Mouse (Mus musculus) midbrain, embryonic 13.5 days (tissue): Measurements from ENCODE around the gene Zfp141. TPM values are rescaled to one million over a fixed set of nuclear protein-coding genes. Genes with fewer than 3 reads are reported as not detected.
"Not testable (repeated sequence)": the region's sequence is repeated elsewhere in the genome, so short reads cannot be mapped to it uniquely, and the experiment has no call there.

Source experiments
- ATAC-seq: fragments of 200-750 bp; cut with Nextera tagmentation; 2 replicates; pipeline ENCODE4 v1.8.0; 2017; ENCODE audit warnings: mild to moderate bottlenecking, moderate TSS enrichment, moderate library complexity
- H3K27ac ChIP-seq: fragments of 300-500 bp; sonication (generic); 2 replicates; pipeline ENCODE4 v1.5.1; 2015; ENCODE audit warnings: inconsistent platforms, mild to moderate bottlenecking, moderate library complexity
- H3K27me3 ChIP-seq: fragments of 300-500 bp; sonication (generic); 2 replicates; pipeline ENCODE4 v1.6.1; 2015; ENCODE audit warnings: mild to moderate bottlenecking, inconsistent platforms
- H3K36me3 ChIP-seq: fragments of 300-500 bp; sonication (generic); 2 replicates; pipeline ENCODE4 v1.6.1; 2015; ENCODE audit warnings: mild to moderate bottlenecking, inconsistent platforms
- H3K4me1 ChIP-seq: fragments of 300-500 bp; sonication (generic); replicated peaks from 2 replicates; pipeline ENCODE4 v1.6.1; 2015; ENCODE audit warnings: inconsistent platforms
- H3K4me2 ChIP-seq: fragments of 300-500 bp; sonication (generic); replicated peaks from 2 replicates; pipeline ENCODE4 v1.6.1; 2015; ENCODE audit warnings: moderate library complexity, mild to moderate bottlenecking, inconsistent platforms
- H3K4me3 ChIP-seq: fragments of 300-500 bp; sonication (generic); replicated peaks from 2 replicates; pipeline ENCODE4 v1.5.1; 2015; ENCODE audit warnings: mild to moderate bottlenecking, inconsistent platforms
- H3K9ac ChIP-seq: fragments of 300-500 bp; sonication (generic); replicated peaks from 2 replicates; pipeline ENCODE4 v1.6.1; 2015; ENCODE audit warnings: mild to moderate bottlenecking, inconsistent platforms
- H3K9me3 ChIP-seq: fragments of 300-500 bp; sonication (generic); 2 replicates; pipeline ENCODE4 v1.6.1; 2016; ENCODE audit warnings: mild to moderate bottlenecking, inconsistent platforms
- WGBS: fragments of 180-500 bp; shearing (Covaris S2); methylation state at CpG from one replicate; pipeline ENCODE4 v1.1.7; 2015; 5-methylcytosine and 5-hydroxymethylcytosine counted together
- polyA plus RNA-seq: library from polyadenylated mRNA; unstranded; fragments of >200 nt; fragmentation: Nextera tagmentation; extraction: Ambion mirVana; gene quantifications from 2 replicates; pipeline ENCODE4 v1.2.1, GENCODE M21; 2015

Gene Zfp141
- 14.7 and 16.2 TPM in 2 replicates for polyA plus RNA-seq

DNA sequence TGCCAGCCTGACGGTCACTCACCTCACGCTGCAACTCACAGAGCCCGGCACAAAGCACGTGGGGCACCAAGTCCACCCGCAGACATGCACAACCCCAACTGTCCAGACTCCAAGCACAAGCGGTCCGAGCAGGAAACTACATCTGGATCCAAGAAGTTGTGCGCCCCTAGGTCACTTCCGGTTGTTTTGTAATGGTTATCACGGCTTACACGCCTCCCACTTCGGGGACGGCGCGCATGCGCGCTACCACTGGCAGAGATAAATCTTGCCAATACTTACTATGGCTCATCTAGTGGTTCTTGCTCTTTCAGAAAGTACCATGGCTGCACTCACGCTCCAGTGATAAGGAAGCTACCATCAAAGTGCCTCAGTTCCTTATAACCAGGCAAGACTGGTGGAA is at the start of gene Zfp141:
Zfp141 (minus strand) TSS at position 153 of the 400 bp plus-strand sequence.
- peak within 1 kb of the TSS; percentile 63 for H3K4me3 ChIP-seq
- not testable (repeated sequence) for H3K4me1 ChIP-seq, H3K27me3 ChIP-seq, H3K36me3 ChIP-seq
- WGBS, result 2% methylated on average over 18 of the region's 18 CpGs
- H3K9ac ChIP-seq, result peak within 1 kb of the TSS; percentile 74
- H3K4me2 ChIP-seq, result peak within 1 kb of the TSS; percentile 67
- H3K9me3 ChIP-seq, result peaks cover 15% of the 10 kb centered on the region
- ATAC-seq, result peak; percentile 96
- peak within 1 kb of the TSS; percentile 6; the same call in 1 of the 2 replicates for H3K27ac ChIP-seq

DNA sequence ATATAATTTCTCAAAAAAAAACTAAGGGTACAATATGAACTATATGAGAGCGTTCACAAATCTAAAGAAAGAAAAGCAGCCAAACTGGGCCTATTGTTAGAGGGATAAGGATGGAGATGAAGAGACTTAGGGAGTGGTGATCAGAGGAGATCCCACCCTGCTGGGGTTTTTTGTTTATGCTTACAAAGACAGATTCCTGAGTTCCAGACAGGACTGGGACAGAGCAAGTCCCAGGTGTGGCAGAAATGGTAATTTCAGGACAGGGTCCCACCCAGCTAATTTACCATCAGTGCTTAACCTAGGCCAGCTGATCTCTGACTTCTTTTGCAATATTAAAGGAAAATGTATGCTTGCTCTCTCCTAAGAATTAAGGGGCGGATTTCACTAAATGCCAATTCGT is 46.2 kb upstream of the Zfp141 start:
- no peaks in the 10 kb centered on the region for H3K27me3 ChIP-seq
- 66% methylated on average over 3 of the region's 3 CpGs for WGBS
- H3K4me1 ChIP-seq, result no peaks in the 10 kb centered on the region
- no peaks in the 10 kb centered on the region for H3K36me3 ChIP-seq
- H3K4me2 ChIP-seq, result no peak overlapping the region
- ATAC-seq, result no peak
- H3K9me3 ChIP-seq, result peaks cover 16% of the 10 kb centered on the region
- H3K4me3 ChIP-seq, result no peak overlapping the region
- H3K9ac ChIP-seq, result no peak overlapping the region
- no peak overlapping the region for H3K27ac ChIP-seq

DNA sequence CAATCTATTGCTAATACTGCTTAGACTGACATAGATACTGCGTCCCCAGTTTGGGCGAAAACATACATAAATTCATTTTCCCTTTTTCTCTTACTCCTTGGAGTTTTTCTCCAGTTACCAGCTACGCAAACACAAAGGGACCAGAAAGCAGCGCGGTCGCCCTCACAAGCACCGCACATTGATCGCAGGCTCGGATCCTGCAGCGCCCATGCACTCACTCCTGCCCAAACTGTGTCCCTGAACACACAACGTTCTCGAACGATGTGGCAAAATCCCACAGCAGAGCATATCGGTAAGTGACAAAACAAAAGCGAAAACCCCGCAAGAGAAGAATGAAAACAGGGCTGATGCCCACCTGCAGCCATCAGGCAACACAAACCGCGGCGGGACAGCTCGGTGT is 354 bp downstream of the Zfp141 start:
- peak overlapping the region; percentile 6; the same call in 1 of the 2 replicates for H3K27ac ChIP-seq
- WGBS, result 1% methylated on average over 20 of the region's 20 CpGs

DNA sequence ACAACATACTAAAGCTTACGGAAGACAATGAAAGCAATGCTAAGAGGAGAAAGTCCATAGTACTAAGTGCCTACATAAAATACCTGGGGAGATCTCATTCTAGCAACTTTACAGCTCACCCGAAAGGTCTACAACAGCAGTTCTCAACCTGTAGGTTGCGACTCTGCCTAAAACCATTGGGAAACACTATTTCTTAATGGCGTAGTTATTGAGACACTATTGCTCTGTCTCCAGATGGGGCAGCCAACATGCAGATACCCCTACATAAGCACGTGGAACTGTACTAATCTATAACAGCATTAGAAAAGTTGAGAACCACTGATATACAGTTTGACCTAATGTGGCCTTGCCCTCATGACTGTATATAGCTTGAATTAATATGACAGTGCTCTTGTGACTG is 7.3 kb downstream of the Zfp141 start:
- Histone ChIP-seq H3K9me3 (peaks cover 38% of the 10 kb centered on the region), H3K4me1 (no peaks in the 10 kb centered on the region), H3K27me3 (no peaks in the 10 kb centered on the region), H3K27ac (no peak overlapping the region), H3K4me2 (no peak overlapping the region), H3K4me3 (no peak overlapping the region), H3K36me3 (peaks cover 57% of the 10 kb centered on the region), H3K9ac (no peak overlapping the region)
- ATAC-seq, result no peak
- 97% methylated on average over 5 of the region's 5 CpGs for WGBS

More for the DNA sequence above, 354 bp downstream of the Zfp141 start:
- Histone ChIP-seq H3K4me2 (peak overlapping the region; percentile 67), H3K36me3 (peaks cover 14% of the 10 kb centered on the region), H3K27me3 (no peaks in the 10 kb centered on the region), H3K4me3 (peak overlapping the region; percentile 63), H3K9ac (peak overlapping the region; percentile 74), H3K9me3 (peaks cover 14% of the 10 kb centered on the region), H3K4me1 (peaks cover 7% of the 10 kb centered on the region)
- ATAC-seq, result peak; percentile 65

DNA sequence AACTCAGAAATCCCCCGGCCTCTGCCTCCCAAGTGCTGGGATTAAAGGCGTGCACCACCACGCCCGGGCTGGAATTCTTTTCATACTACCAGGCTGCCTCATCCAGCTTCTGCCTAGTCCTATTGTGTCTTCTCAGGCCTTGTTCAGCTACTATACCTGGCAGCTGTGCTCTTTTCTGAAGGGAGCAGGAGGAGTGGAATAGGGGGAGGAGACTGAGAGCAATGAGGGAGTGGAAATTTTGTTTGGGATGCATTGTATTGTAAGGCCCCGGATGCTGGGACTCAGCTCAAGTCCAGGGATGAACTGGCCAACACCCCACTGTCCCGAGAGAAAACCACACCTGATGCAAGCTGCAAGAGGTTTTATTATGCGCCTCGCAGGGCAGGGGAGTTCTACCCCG is 8.2 kb downstream of the Zfp141 start:
- ATAC-seq, result no peak
- no peak overlapping the region for H3K27ac ChIP-seq
- 96% methylated on average over 9 of the region's 9 CpGs for WGBS
- peaks cover 59% of the 10 kb centered on the region for H3K36me3 ChIP-seq
- no peak overlapping the region for H3K4me3 ChIP-seq
- no peaks in the 10 kb centered on the region for H3K27me3 ChIP-seq
- no peaks in the 10 kb centered on the region for H3K4me1 ChIP-seq
- no peak overlapping the region for H3K4me2 ChIP-seq
- peaks cover 46% of the 10 kb centered on the region for H3K9me3 ChIP-seq
- H3K9ac ChIP-seq, result no peak overlapping the region

DNA sequence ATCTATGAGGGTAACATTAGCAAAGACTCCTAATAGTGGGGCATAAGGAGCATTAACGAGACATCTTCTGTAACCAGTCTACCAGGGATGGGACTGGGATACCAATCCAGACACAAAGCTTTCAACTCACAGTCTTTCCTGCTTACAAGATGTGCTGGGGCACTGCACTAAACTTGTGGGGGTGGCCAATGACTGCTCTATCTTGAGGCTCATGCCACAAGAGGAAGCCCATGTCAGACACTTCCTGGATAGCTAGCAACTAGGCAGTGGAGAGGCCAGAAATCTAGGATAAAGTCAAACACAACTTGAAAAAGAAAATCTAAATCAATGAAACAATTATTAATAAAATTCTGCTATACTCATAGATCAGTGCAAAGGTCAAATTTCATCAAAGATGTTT is 9.3 kb downstream of the Zfp141 start:
- H3K4me1 ChIP-seq, result no peaks in the 10 kb centered on the region
- H3K4me3 ChIP-seq, result no peak overlapping the region
- H3K9ac ChIP-seq, result no peak overlapping the region
- H3K36me3 ChIP-seq, result peaks cover 55% of the 10 kb centered on the region
- no peaks in the 10 kb centered on the region for H3K27me3 ChIP-seq
- H3K27ac ChIP-seq, result no peak overlapping the region
- no peak overlapping the region for H3K4me2 ChIP-seq
- no peak for ATAC-seq
- WGBS, result 96% methylated on average over 1 of the region's 1 CpGs
- H3K9me3 ChIP-seq, result peaks cover 46% of the 10 kb centered on the region

DNA sequence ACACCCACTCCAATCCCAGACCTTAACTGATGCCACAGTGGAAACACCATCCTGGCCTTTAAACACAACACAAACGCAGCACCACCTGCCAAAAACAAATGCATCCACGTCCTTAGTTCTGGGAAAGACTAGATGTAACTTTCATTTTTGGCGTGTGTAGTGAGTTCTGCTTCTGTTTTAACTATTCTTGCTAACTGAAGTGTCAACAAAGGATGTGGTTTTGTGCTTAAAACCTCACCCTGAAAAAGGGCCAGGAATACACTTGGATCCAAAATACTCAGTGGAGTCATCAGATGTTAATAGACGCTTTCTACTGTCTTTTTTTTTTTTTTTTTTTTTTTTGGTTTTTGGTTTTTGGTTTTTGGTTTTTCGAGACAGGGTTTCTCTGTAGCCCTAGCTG is 14.7 kb downstream of the Zfp141 start:
- Histone ChIP-seq H3K36me3 (peaks cover 55% of the 10 kb centered on the region), H3K27ac (no peak overlapping the region), H3K4me2 (no peak overlapping the region), H3K9ac (no peak overlapping the region), H3K4me3 (no peak overlapping the region), H3K9me3 (peaks cover 25% of the 10 kb centered on the region), H3K4me1 (no peaks in the 10 kb centered on the region), H3K27me3 (no peaks in the 10 kb centered on the region)
- ATAC-seq, result no peak
- 91% methylated on average over 5 of the region's 5 CpGs for WGBS

DNA sequence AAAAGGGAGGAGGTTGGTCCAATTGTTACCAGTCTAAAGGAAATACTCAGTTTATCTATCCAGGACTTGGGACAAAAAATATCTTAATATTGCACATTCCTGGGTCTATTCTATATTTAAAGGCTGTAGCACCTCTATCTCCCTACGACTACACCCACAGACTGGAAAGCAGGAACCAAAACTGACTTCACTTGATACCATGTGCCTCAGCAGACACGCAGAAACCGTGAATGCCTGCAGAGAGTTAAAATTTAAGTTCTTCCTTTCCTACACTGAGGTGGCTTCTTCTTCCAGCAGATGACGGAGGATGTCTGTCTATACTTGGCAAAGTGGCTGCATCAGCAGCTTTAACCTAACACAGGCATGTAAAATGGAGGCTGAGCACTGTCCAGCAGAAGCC is 15.2 kb downstream of the Zfp141 start:
- Histone ChIP-seq H3K4me3 (no peak overlapping the region), H3K4me1 (no peaks in the 10 kb centered on the region), H3K27me3 (no peaks in the 10 kb centered on the region), H3K4me2 (no peak overlapping the region), H3K27ac (no peak overlapping the region), H3K9ac (no peak overlapping the region), H3K36me3 (peaks cover 56% of the 10 kb centered on the region), H3K9me3 (peaks cover 23% of the 10 kb centered on the region)
- WGBS, result 97% methylated on average over 4 of the region's 4 CpGs
- ATAC-seq, result no peak

DNA sequence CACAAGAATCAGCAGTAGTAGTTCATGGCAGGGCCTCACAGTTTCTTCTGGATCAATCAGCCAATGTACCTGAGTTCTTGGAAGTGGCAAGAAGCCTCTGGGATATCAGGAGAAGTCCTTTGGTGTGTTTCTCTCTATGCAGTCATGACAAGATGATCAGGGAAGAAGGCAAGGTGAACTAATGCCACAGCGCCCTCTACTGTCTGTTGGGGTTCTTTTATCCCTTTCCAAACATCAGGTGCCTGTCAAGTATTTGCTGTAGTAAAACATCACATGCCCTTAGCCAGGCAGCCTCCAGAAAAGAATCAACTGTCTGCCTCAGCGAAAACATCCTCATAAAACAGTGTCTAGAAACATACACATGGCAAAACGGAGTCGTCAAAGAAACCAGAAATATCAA is 50.9 kb downstream of the Zfp141 start:
- H3K9ac ChIP-seq, result no peak overlapping the region
- H3K4me2 ChIP-seq, result no peak overlapping the region
- WGBS, result 67% methylated on average over 4 of the region's 4 CpGs
- H3K4me3 ChIP-seq, result no peak overlapping the region
- no peaks in the 10 kb centered on the region for H3K27me3 ChIP-seq
- no peaks in the 10 kb centered on the region for H3K36me3 ChIP-seq
- H3K27ac ChIP-seq, result no peak overlapping the region
- peaks cover 32% of the 10 kb centered on the region for H3K9me3 ChIP-seq
- no peaks in the 10 kb centered on the region for H3K4me1 ChIP-seq
- ATAC-seq, result no peak

DNA sequence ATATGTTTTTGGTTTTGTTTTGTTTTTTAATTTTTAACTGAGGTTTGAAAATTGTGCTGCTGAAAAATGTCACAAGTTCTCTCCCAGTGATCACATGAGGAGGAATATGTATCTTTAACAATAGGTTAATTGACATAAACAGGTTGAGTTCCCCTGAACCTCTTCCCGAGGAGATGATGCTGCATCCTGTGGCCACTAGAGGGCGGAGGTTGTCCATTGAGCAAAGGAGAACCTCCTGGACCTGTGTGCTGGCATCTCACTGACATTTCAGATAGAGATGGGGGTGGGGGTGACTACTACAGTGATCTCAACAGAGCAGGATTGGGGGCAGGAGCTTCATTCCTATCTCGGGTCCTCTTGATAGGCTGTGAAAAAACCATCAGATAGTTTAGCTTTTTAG is 54.9 kb downstream of the Zfp141 start:
- Histone ChIP-seq H3K9me3 (peaks cover 61% of the 10 kb centered on the region), H3K36me3 (no peaks in the 10 kb centered on the region), H3K4me2 (no peak overlapping the region), H3K9ac (no peak overlapping the region), H3K27me3 (no peaks in the 10 kb centered on the region), H3K4me1 (no peaks in the 10 kb centered on the region), H3K27ac (no peak overlapping the region), H3K4me3 (no peak overlapping the region)
- ATAC-seq, result no peak
- WGBS, result 48% methylated on average over 3 of the region's 3 CpGs

DNA sequence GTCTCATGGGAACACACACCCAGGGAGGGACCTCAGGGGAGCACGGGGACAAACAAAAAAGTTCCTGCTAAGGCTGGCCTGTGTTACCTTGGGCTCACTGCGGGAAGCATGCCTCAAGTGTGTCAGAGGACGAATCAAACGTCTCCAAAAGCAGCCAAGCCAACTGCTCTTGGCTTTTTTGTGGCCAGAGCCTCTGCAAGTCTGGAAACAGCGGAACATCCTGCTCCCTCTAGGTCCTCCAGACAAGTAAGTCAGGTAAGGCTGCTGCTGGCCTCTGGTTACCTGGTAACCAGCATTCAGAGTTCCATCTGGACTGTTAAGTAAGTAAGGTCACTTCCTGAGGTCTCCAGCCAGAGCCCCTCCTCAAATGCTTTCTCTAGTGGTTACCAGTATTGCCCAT is 57.7 kb downstream of the Zfp141 start, which contains the start of gene 4933421I07Rik:
4933421I07Rik (minus strand) TSS at position 271 of the 400 bp plus-strand sequence.
- Histone ChIP-seq H3K27ac (no peak within 1 kb of the TSS), H3K9me3 (peaks cover 61% of the 10 kb centered on the region), H3K4me3 (no peak within 1 kb of the TSS), H3K36me3 (no peaks in the 10 kb centered on the region), H3K9ac (no peak within 1 kb of the TSS), H3K4me2 (no peak within 1 kb of the TSS), H3K27me3 (no peaks in the 10 kb centered on the region), H3K4me1 (no peaks in the 10 kb centered on the region)
- 71% methylated on average over 5 of the region's 5 CpGs for WGBS
- ATAC-seq, result no peak

DNA sequence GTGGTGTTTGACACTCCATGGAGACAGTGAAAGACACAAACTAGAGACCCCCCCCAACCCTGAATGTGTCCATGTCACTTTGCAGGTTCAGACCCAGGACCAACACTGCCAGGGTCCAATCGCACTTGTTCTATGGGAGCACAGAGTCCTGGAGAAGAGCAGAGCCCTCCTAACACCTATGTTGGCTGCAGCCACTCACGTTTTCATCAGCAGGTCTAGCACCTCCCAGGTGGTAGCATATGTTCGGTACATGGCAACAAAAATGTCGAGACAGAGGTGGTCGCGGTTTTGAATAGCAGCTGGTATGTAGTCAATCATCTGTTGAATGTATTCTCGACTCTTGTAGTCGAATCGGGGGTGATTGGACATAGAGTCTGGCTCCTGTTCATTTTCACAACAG is 58.2 kb downstream of the Zfp141 start:
- H3K9me3 ChIP-seq, result peaks cover 61% of the 10 kb centered on the region
- no peak overlapping the region for H3K4me3 ChIP-seq
- H3K4me1 ChIP-seq, result no peaks in the 10 kb centered on the region
- no peaks in the 10 kb centered on the region for H3K36me3 ChIP-seq
- H3K27ac ChIP-seq, result no peak overlapping the region
- no peak overlapping the region for H3K4me2 ChIP-seq
- no peak overlapping the region for H3K9ac ChIP-seq
- no peaks in the 10 kb centered on the region for H3K27me3 ChIP-seq
- ATAC-seq, result no peak
- whole genome bisulfite sequencing, result 85% methylated on average over 9 of the region's 9 CpGs
